Mouse (Mus musculus): ENCODE data around the gene Gm13124. TPM values are rescaled to one million over a fixed set of nuclear protein-coding genes. Genes with fewer than 3 reads are reported as not detected.
"Not testable (repeated sequence)": the region's sequence is repeated elsewhere in the genome, so short reads cannot be mapped to it uniquely, and the experiment has no call there.

Gene Gm13124
- not detected for total RNA-seq (2021)
- long read RNA-seq, experiment 1 = 0 reads
- long read RNA-seq, experiment 2 = 0 reads

GRCm38 (mm10) chr4:144565034-144565433 is at the start of gene Gm13124:
Gene Gm13124 (minus strand): TSS chr4:144565134.
- DNase-seq = no peak
- intact Hi-C loops (cut with DNase I; ENCODE audit: low total_unique reads) = no loop called here

DNA sequence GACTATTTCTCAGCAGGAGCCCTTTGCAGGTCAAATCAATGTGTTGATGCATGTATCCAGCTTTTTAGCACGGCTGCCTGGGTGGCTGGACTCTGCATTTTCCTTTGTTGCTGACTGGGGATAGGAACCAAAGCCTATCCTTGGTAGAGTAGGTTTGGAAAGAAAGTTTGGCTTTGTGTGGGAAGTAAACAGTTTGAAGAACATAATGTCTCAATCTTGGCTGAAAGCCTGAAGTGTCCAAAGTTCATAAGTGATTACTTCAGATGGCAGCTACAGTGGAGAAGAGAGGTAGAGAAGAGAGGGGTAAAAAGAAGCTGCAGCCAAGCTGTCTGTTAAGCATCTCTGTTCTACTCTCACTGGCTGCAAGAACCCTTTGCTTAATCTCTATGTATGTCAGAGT is 49.7 kb upstream of the Gm13124 start:
- intact Hi-C loops (cut with DNase I; ENCODE audit: low total_unique reads) = no loop called here
- no peak for DNase-seq

- no peak for DNase-seq
- intact Hi-C loops (cut with DNase I; ENCODE audit: low total_unique reads) = no loop called here
Measured at GRCm38 (mm10) chr4:144613407-144613806, 48.5 kb upstream of the Gm13124 start, which contains the start of gene Aadacl4. Gene Aadacl4 (plus strand): TSS chr4:144613707.

DNA sequence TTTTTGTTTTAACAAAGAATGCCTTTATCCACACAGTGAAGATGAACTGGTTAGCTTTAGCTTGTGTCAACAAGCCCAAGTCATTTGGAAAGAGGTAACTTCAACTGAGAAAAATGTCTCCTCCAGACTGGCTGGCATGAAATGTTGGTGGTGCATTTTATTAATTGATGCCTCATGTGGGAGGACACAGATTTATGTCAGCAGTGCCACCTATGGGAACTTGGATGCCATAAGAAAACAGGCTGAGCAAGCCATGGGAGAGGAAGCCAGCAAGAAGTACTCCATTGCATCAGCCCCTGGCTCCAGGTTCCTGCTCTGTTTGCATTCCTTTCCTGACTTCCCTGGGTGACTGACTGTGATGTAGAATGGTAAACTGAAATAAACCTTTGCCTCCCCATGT is 27.9 kb upstream of the Gm13124 start:
- intact Hi-C loops (cut with DNase I; ENCODE audit: low total_unique reads) = no loop called here
- no peak for DNase-seq

- intact Hi-C loops (cut with DNase I; ENCODE audit: low total_unique reads); DNase-seq: not testable (repeated sequence)
Measured at GRCm38 (mm10) chr4:144586207-144586606, 21.3 kb upstream of the Gm13124 start.

GRCm38 (mm10) chr4:144567752-144568151 is 2.8 kb upstream of the Gm13124 start:
- intact Hi-C loops (cut with DNase I; ENCODE audit: low total_unique reads) = no loop called here
- no peak for DNase-seq

DNA sequence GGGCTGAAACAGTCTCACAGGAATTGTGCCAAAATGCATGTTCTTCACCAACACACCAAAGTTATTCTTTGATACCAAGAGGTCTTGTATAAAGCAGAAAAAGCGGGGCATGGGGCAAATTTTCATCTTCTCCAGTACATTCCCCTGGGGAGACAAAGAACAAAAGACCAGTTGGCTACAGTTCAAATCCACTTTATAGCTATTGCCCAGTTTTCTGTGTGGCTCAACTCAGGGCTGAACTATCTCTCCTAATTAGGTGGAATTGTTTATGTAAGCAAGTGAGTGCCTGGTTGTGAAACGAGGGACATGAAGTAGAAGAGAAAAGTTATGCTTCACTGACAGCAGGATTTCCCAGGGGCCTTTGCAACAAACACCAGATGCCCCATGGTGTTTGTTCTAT is 3.7 kb downstream of the Gm13124 start:
- intact Hi-C loops (cut with DNase I; ENCODE audit: low total_unique reads) = no loop called here

DNA sequence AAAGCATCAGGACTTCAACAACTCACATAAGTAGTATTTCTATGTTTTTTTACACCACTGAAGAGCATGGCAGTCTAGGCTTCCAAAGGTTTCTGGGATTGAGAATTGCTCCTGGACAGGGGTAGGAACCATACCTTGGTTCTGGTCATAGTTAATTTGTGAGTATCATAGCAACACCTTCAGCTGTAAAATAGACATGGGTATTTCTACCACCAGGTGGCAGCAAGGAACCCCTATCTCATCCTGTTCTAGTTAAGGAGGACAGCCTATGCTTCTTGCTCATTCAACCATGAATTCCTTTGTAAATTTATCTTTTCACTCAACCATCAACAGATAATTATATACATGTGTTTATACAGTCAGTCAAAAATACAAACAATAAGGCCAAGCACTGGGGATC is 5.1 kb downstream of the Gm13124 start:
- no peak for DNase-seq
- intact Hi-C loops (cut with DNase I; ENCODE audit: low total_unique reads) = no loop called here

More for the DNA sequence above, 3.7 kb downstream of the Gm13124 start:
- no peak for DNase-seq

DNA sequence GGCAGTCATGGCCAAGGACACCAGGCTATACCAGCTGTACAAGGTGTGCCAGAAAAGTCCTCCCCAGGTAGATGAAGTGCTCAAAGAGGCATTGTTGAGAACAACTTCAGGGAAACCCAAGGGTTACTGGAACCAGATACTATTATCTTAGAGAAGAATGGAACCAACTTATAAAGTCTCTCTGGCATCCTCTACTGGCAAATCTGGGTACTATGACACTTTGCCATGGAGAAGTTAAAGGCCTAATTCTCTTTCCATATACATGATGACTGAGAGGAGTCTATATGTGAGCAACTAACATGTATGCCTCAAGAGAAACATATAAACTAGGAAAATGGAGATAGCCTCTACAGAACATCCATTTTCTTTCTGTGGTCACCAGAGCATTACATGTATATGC is 13.8 kb downstream of the Gm13124 start:
- intact Hi-C loops (cut with DNase I; ENCODE audit: low total_unique reads) = no loop called here
- DNase-seq = no peak

GRCm38 (mm10) chr4:144545339-144545738 is 19.6 kb downstream of the Gm13124 start:
- intact Hi-C loops (cut with DNase I; ENCODE audit: low total_unique reads); DNase-seq: not testable (repeated sequence)

GRCm38 (mm10) chr4:144544689-144545088 is 20.2 kb downstream of the Gm13124 start:
- intact Hi-C loops (cut with DNase I; ENCODE audit: low total_unique reads) = no loop called here
- DNase-seq = no peak

DNA sequence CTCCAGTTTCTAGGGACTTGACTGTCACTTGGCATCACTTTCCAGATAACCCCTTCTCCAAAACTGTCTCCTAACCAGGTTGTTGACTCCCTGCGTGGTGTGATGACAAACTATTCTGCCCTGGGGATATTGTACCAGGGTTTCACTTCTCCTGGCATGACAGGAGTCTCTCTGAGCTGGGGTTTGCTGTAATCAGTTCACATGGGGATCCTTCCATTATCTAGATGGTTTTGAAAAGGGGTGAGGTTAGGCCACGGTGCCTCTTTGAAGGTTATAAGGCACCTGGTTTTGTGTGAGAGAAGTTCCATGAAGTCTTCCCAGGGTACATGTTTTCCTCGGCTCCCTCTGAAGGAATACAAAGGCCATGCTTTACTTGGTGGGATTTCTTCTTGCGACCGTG is 45.4 kb downstream of the Gm13124 start, which contains the start of gene 9430007A20Rik:
9430007A20Rik (plus strand) TSS at position 301 of the 400 bp plus-strand sequence.
- DNase-seq = no peak
- intact Hi-C loops (cut with DNase I; ENCODE audit: low total_unique reads) = no loop called here

DNA sequence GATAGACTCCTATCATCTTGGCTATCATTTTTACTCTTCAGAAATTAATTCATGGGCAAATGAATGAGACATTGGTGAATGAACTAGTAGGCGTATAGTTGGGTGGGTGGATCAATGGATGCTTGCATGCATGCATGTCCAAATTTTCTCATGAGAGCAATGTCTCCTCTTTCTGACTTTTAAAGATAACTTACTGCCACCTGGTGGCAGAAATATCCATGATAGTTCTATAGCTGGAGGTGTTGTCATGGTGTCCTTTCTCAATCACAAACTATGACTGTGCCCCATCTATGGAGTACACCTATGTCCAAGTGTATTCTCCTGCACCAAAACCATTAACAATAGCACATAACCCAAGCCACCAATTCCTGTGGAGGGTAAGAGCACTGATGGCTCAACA is 58.4 kb downstream of the Gm13124 start:
- no peak for DNase-seq
- intact Hi-C loops (cut with DNase I; ENCODE audit: low total_unique reads) = no loop called here

Other genes starting within 250 kb of the Gm13124 start
- gene Gm13128, start 234.9 kb downstream of the Gm13124 start, total RNA-seq (2021) = not detected
- gene Gm13119, start 207.2 kb downstream of the Gm13124 start, total RNA-seq (2021) = not detected
- gene Pramef20, start 187.2 kb downstream of the Gm13124 start, total RNA-seq (2021) = not detected
- gene Pramef12, start 156.7 kb downstream of the Gm13124 start, total RNA-seq (2021) = under 1 TPM in 1 of 2 experiments, not detected in 1; 0.14 TPM
- not detected for gene 1700012P22Rik, start 126.4 kb downstream of the Gm13124 start, total RNA-seq (2021)
- not detected for gene Gm9944, start 111.8 kb downstream of the Gm13124 start, total RNA-seq (2021)
- not detected for gene Aadacl3, start 101.4 kb downstream of the Gm13124 start, total RNA-seq (2021)
- not detected for gene 9430007A20Rik, start 45.3 kb downstream of the Gm13124 start, total RNA-seq (2021)
- gene Aadacl4, start 48.6 kb upstream of the Gm13124 start, total RNA-seq (2021) = not detected
- not detected for gene Gm436, start 121.2 kb upstream of the Gm13124 start, total RNA-seq (2021)
- gene Gm13178, start 156.3 kb upstream of the Gm13124 start, total RNA-seq (2021) = under 1 TPM in 1 of 2 experiments, not detected in 1; 0.31 TPM
- not detected for gene Gm438, start 221.4 kb upstream of the Gm13124 start, total RNA-seq (2021)

All from gastrocnemius, postnatal 14 days (tissue).